Mouse (Mus musculus) adrenal gland (tissue): Measurements from ENCODE around the gene Ushbp1.

Experiments
- intact Hi-C: fragments of 180-260 bp; cut with DNase I; formaldehyde crosslinking; loops from one replicate; pipeline ENCODE4 v1.15.1; 2025

Gene Ushbp1

GRCm38 (mm10) chr8:71395071-71395470, 531 bp downstream of the Ushbp1 start:
- intact Hi-C loops, result no loop called here

GRCm38 (mm10) chr8:71394481-71394880, 1.1 kb downstream of the Ushbp1 start:
- intact Hi-C loops, result no loop called here

- intact Hi-C loops, result no loop called here
These were observed 2.7 kb downstream of the Ushbp1 start for GRCm38 (mm10) chr8:71392871-71393270.

- intact Hi-C loops, result no loop called here
These were observed 3.2 kb downstream of the Ushbp1 start for GRCm38 (mm10) chr8:71392391-71392790.

GRCm38 (mm10) chr8:71391696-71392095, 3.9 kb downstream of the Ushbp1 start:
- intact Hi-C loops, result no loop called here

- intact Hi-C loops, result no loop called here
These were observed 7.3 kb downstream of the Ushbp1 start for GRCm38 (mm10) chr8:71388267-71388666.

- intact Hi-C loops, result no loop called here
These were observed 10.3 kb downstream of the Ushbp1 start for GRCm38 (mm10) chr8:71385212-71385835.

- intact Hi-C loops, result no loop called here
These were observed 11.7 kb downstream of the Ushbp1 start for GRCm38 (mm10) chr8:71383860-71384259.

GRCm38 (mm10) chr8:71383396-71383795, 12.2 kb downstream of the Ushbp1 start:
- intact Hi-C loops, result no loop called here

- intact Hi-C loops, result no loop called here
These were observed 13.3 kb downstream of the Ushbp1 start for GRCm38 (mm10) chr8:71381971-71382961.

- intact Hi-C loops, result no loop called here
These were observed 14.1 kb downstream of the Ushbp1 start, which contains the start of gene Nr2f6 for GRCm38 (mm10) chr8:71381421-71381970. Gene Nr2f6, minus strand, starts transcription at chr8:71381960.

GRCm38 (mm10) chr8:71380178-71381171, 15.1 kb downstream of the Ushbp1 start:
- intact Hi-C loops, result no loop called here

GRCm38 (mm10) chr8:71379512-71380075, 16.0 kb downstream of the Ushbp1 start:
- intact Hi-C loops, result no loop called here

GRCm38 (mm10) chr8:71379008-71379407, 16.6 kb downstream of the Ushbp1 start:
- intact Hi-C loops, result no loop called here

- intact Hi-C loops, result no loop called here
These were observed 19.1 kb downstream of the Ushbp1 start for GRCm38 (mm10) chr8:71376423-71377030.

- intact Hi-C loops, result no loop called here
These were observed 19.8 kb downstream of the Ushbp1 start for GRCm38 (mm10) chr8:71375581-71376422.

- intact Hi-C loops, result no loop called here
These were observed 20.9 kb downstream of the Ushbp1 start for GRCm38 (mm10) chr8:71374616-71375206.

GRCm38 (mm10) chr8:71373000-71373399, 22.6 kb downstream of the Ushbp1 start:
- intact Hi-C loops, result no loop called here

GRCm38 (mm10) chr8:71372427-71372826, 23.2 kb downstream of the Ushbp1 start:
- intact Hi-C loops, result no loop called here
